Mouse (Mus musculus) adipocyte (in vitro differentiated cells): ENCODE results near the gene Kansl1l.
"Not testable (repeated sequence)": the region's sequence is repeated elsewhere in the genome, so short reads cannot be mapped to it uniquely, and the experiment has no call there.

Experiments used
- DNase-seq: peaks from one replicate; pipeline ENCODE4 v3.0.0-alpha.2; 2016; ENCODE audit warnings: low spot score

The Kansl1l gene

DNA sequence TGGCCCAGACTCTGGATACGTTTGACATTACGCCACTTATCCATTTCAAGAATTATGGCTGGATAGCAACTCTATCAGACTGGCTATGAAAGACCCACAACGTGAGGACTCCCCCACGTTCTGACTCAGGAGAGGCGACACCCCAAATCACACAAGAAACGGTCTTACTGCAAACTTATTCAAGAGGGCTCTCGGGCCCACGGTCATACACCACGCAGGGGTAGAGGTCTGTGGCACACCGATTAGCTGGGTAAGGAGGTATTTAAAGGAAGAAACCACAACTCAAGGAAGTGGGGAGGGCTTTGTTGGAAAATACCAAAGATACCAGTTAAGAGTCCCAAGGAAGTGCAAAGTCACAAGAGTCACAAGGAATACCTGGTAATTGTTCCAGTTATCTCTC lies 117.7 kb downstream of the Kansl1l start:
- DNase-seq: not testable (repeated sequence)

DNA sequence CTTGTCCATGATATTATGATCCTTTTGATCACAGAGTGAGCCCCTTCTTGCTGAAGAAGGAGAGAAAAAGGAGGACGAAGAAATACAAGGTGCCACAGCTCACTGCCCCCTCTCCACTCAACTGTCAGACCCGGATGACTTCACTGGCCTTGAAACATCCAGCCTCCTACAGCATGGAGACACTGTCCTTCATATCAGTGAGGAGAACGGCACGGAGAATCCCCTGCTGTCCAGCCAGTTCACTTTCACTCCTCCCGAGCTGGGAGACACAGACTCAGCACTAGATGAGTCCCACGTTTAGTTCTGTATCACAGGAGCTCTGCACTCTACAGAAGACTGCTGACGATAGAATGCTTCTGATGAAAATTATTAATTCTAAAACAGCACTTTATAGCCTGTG lies 122.1 kb downstream of the Kansl1l start:
- DNase-seq: no peak

DNA sequence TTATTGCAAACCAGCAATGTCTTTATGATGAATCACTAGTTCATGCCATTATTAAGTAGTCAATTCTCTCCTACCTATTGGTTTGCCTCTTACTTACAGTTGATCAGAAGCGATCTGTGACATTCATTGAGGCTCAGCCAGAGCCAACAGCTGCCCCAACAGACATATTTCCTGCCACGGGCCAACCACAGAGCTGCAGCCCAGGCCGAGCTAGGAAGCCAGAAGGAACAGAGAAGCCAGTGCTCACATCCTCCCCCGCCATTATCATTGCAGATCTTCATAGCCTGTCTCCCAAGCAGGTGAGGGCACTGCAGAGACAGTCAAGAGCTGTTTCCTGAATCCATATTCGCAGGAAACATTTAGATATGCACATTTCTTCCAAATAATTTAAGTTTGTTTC lies 123.1 kb downstream of the Kansl1l start:
- DNase-seq: no peak

DNA sequence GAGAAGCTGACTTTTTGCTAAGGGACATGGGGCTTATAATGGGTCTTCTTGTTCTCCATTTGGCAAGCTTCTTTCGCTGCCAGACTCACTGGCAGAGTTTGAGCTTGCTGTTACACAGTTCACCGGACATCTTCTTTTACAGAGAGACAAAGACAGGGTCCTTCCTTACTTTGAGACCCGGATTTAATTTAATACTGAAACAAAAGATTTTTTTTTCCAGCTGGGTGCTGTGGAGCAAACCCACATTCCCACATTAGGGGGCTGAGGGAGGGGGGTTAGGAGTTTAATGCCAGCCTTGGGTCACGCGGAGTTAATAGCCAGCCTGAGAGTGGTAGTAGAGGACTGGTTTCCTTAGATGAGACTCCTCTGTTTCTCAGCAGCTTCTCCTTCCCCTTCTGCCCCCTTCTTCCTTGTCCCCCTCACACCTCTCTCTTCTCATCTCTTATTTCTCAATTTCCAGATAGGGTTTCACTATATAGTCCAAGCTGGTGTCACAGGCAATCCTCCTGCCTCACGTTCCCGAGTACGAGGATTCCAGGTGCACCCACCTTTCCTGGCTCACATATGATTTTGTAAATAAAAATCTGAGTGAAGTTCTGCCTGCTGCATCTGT lies 124.5 kb downstream of the Kansl1l start:
- DNase-seq: no peak

- no peak for DNase-seq
Observed at GRCm38 (mm10) chr1:66692308-66692707, 125.1 kb downstream of the Kansl1l start.

DNA sequence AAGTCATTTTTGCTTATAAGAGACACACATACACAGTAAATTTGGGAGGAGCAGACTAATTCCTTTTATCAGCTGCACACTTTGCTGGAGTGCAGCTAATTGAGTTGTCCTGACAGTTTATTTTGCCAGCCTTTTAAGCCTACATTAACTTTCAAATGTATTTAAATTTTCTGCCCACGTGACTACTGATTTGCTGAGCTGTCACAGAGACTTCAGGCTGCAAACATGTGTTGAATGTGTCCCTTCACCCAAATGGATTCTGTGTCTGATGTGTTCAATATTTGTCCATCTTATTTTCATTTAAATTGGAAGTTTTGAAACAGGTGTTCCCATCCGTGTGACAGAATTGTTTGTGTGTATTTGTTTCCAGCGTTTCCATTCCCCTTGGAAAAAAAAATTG lies 125.6 kb downstream of the Kansl1l start:
- DNase-seq: no peak

DNA sequence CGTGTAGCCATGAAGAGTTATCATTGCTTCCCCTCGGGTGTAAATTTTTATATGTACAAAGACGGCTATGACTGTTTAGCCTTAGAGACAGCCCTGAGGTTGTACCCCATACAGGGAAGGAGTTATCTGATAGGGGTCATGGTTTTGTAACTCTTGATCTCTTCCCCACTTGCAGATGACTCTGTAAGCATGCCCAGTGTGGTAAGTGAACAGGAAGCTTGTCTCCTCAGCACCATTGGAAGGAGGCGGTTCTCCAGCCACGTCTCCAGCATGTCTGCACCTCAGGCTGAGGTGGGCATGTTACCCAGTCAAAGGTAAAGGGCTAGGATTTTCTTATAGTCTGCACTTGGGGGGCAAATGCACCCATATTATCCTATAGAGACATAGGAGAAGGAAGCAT lies 134.4 kb downstream of the Kansl1l start:
- no peak for DNase-seq

- DNase-seq: peak; percentile 33
Observed at GRCm38 (mm10) chr1:66678662-66679061, 138.7 kb downstream of the Kansl1l start.

DNA sequence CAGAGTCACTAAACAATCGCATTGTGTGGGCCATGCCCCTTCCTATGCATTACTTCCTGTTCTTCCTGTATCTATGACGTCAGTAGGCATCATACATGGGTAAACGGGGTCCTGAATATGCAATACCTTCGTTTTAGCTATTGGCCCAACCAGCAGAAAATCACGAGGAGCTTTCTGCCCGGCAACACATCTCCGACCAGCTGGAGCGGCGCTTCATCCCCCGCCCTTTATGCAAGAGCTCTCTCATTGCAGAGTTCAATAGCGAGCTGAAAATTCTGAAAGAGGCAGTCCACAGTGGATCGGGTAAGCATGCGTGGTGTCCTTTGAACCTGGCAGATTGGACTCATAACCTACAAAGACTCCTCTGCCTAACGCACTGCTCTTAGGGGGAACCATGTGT lies 139.4 kb downstream of the Kansl1l start:
- DNase-seq: no peak

GRCm38 (mm10) chr1:66672812-66673211 lies 144.6 kb downstream of the Kansl1l start:
- no peak for DNase-seq

DNA sequence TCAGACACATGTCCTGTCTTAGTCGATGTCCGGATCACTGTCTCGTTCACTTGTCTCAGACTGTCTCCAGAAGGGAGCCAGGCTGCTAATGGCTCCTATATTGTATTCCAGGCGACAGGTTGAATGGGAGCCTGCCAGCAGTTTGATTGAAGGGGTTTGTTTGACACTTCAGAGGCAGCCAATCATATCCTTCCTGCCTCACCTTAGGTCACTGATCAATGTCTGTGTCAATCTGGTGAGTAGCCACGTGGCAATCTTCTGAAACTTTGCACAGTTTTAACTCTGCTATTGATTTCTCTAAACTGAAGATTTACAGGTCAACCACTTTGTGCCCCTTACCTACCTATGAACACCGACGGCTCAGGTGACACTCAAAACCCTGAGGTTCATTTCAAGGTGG lies 145.9 kb downstream of the Kansl1l start:
- no peak for DNase-seq
